Mouse (Mus musculus) CH12.LX (cell line): Measurements from ENCODE around the gene Nr4a3.

Experiments used
- BHLHE40 ChIP-seq: IDR thresholded peaks from 2 replicates; pipeline ENCODE4 v1.6.1; 2011; ENCODE audit warnings: mild to moderate bottlenecking, low read depth, low read length, improper control_type of control experiment
- CTCF ChIP-seq, 2 experiments: IDR thresholded peaks in 1 of 2; conservative IDR thresholded peaks in 1 of 2; 2 replicates each; pipeline ENCODE4 v1.5.1; 2011 to 2012; ENCODE audit warnings: low read depth in 2 of 2, low read length in 2 of 2, improper control_type of control experiment in 1 of 2, inconsistent platforms in 1 of 2, mild to moderate bottlenecking in 1 of 2, moderate library complexity in 1 of 2
- EP300 ChIP-seq: IDR thresholded peaks from 2 replicates; pipeline ENCODE4 v1.6.1; 2011; ENCODE audit warnings: low read length, improper control_type of control experiment
- POLR2A ChIP-seq: IDR thresholded peaks from 2 replicates; pipeline ENCODE4 v1.6.1; 2011; ENCODE audit warnings: low read depth, mild to moderate bottlenecking, improper control_type of control experiment, low read length
- RAD21 ChIP-seq: IDR thresholded peaks from 2 replicates; pipeline ENCODE4 v1.6.1; 2011; ENCODE audit warnings: low read depth, mild to moderate bottlenecking, low read length, improper control_type of control experiment, moderate library complexity

DNA sequence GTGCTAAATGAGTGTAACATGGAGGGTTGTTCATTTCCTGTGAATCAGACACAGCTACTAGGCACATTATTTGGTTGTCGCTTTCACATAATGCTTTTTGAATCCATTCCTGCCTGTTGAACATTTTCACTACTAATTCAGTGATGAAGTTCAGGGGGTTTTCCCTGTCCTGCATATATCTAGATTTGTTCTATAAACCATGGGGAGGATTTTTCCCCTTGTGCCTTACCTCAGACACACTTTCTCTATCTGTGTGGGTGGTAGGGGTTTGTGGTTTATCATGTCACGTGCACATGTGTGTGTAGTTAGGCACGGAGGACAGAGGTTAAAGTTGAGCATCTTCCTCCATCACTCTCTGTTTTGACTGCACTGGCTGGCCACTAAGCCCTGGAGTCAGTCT, 32.7 kb upstream of the Nr4a3 start:
- no peak for TF ChIP-seq POLR2A
- TF ChIP-seq BHLHE40 = peak; percentile 99
- TF ChIP-seq RAD21 = no peak
- 0 out of 2 replicates have a peak, but pooled peaks have one; percentile 31 for TF ChIP-seq EP300
- no peak for TF ChIP-seq CTCF (conservative IDR thresholded peaks at IDR 0.05 in 1 of 2, IDR thresholded peaks at IDR 0.05 in 1 of 2; ENCODE audit: low read depth in 2 of 2, low read length in 2 of 2)
